Mouse (Mus musculus) large intestine, adult 2 months (tissue): Measurements from ENCODE around the gene Ankrd34a. TPM values are rescaled to one million over a fixed set of nuclear protein-coding genes. Genes with fewer than 3 reads are reported as not detected.

Experiments used
- DNase-seq: peaks from one replicate; pipeline ENCODE4 v3.0.0-alpha.2; 2012; ENCODE audit warnings: low read depth, low spot score
- WGBS: fragments of 180-500 bp; shearing (Covaris S2); methylation state at CpG from one replicate; pipeline ENCODE4 v1.1.7; 2018; 5-methylcytosine and 5-hydroxymethylcytosine counted together
- polyA plus RNA-seq: library from polyadenylated mRNA; depleted of rRNA; stranded (reverse); fragments of >200 nt; gene quantifications from 2 replicates; pipeline ENCODE4 v1.2.3, GENCODE M21; 2012

The Ankrd34a gene
- polyA plus RNA-seq, 1 experiment: 0.45 TPM

DNA sequence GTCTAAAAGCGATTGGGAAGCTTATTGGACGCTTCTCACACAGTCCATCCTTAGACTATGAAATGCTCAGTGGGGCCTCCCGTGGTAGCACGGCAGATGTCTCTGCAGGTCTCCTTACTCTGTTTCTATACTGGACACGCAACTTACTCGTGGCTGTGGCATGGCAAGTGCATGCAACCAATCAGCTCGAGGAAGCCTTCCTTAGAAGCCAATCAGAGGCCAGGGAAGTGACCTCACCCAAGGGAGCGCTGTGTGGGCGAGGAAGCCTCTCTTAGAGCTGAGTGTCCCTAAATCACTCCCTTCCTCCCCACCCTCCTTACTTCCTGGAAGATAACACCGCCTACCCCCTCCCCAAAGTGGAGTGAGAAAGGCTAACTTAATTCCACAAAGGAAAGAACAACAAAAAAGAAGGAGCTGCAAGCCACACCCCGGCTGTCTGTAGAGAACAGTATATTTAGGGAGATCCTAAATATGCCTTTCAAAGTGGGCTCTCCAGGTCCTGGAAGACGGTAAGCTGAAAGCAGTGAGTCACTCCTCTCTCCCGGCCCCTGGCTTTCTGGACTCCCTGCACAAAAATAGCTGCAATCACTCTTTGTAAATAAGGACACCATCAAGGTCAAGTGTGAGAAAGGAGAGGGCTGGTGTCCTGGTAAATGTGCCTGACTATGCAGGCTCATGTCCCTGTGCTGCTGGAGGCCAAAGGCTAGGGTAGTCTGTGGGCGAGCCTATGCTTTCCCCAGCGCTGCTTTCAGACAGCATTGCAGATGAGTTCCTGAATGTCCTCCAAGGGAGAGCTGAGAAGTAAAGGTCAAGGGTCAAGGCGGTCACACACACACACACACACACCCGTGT lies 19.5 kb upstream of the Ankrd34a start, which contains the start of gene Gm16253:
Gene Gm16253, plus strand, starts transcription at position 295 of the 852 bp plus-strand sequence.
- 3% methylated on average over 17 of the region's 17 CpGs for WGBS
- peak; percentile 99 for DNase-seq

DNA sequence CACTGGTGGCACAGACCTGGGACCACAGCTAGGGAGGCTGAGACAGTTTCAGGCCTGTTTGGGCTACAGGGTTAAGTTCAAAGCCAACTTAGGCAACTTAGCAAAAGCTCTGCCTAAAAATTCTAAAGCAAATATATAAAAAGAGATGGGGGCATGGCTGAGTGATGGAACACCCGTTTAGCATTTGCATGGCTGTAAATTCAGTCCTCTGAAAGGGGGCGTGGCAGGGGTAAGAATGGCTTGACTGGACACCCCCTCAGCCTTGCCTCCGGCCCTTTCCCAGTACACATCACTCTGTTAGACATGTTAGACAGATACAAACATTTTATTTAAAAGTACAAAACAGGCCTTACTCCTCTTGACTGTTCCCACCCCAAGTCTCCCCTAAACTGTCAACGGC lies 18.9 kb upstream of the Ankrd34a start:
- DNase-seq: no peak
- WGBS: 35% methylated on average over 4 of the region's 4 CpGs

DNA sequence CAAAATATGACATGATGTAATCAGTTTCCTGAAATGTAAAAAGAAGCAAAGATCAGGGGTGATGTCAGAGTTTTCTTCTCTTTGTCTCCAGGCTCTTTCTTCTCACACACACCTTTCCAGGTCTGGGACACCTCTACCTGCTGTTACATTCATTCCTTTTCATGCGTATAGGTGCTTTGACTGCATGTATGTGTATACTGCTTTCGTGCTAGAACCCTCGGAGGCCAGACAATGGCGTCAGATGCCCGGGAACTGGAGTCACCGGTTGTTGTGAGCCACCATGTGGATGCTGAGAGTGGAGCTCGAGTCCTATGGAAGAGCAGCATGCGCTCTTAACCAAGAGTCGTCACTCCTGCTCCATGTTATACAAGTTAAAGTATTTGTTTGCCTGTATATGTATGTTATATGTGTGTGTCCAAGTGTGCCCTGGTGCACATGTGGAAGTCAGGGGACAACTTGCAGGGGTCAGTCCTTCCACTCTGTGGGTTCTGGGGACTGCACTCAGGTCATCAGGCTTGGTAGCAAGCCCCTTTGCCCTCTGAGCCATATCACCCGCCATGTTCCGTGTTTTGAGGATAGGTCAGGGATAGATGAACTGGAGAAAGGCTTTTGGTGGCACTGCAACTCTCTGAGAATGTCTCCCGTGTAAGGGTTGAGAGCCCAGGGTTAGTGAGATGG lies 17.7 kb upstream of the Ankrd34a start:
- DNase-seq: no peak
- WGBS: 75% methylated on average over 12 of the region's 12 CpGs

DNA sequence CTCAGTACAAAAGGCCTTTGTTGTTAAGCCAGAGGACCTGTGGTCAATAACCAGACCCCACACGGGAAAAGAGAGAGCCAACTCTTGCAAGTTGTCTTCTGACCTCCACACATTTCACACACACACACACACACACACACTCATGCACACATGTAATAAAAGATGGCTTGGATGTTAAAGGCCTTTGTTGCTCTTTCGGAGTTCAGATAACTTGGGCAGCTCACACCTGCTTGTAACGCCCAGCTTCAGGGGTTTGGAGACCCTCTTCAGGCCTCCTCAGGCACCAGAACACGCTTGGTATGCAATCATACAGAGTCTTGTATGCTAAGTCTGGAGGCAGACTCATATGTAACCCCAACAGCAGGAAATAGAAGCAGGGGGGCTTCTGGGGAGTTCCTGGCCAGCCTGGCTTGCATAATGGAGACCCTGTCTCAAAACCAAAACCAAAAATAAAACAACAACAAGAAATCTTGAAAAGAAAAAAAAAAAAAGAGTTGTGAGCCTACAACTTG lies 17.1 kb upstream of the Ankrd34a start:
- DNase-seq: no peak
- 69% methylated on average over 4 of the region's 4 CpGs for WGBS

DNA sequence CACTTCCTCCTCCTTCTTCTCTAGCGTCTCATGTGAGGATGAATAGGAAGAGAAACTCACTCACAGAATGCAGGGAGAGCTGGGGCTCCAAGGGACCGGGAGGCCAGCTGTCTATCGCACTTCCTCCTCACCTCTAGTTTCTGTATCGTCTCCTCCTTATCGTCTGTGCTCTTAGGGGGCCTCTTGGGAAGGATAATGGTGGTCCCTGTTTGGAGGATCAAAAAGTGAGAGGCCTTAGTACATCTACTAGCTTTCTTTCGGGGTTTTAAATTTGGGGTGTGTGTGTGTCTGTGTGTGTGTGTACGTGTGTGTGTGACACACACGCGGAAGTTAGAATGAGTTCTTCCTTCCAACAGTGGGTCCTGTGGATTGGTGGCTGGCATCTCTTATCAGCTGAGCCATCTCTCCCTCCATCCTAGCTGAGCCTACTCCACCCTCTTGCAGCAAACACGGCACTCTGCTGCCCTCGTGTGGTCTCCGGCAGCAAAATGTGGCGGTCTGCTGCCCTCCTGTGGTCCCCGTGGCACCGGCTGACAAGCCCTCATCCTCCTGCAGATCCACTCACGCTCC lies 16.5 kb upstream of the Ankrd34a start:
- WGBS: 6% methylated on average over 16 of the region's 16 CpGs
- no peak for DNase-seq

DNA sequence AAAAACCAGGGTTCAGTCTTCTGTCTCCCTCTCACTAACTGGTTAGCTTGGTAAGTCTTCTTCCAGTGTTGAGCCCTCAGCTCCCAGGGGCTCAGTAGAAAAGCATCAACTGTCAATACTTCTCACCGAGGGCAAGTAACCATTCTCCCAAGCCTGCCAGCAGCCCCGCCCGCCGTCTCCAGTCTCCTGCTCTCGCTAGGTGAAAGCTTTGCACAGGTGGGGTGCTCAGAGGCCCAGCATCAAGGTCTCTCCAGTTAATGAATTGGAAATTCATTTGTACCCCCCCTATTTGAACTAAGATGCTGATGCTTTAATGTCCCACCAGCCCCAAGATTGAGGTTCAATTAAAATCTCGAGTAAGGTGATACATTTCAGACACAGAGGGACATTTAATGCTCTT lies 15.3 kb upstream of the Ankrd34a start:
- 60% methylated on average over 6 of the region's 6 CpGs for WGBS

DNA sequence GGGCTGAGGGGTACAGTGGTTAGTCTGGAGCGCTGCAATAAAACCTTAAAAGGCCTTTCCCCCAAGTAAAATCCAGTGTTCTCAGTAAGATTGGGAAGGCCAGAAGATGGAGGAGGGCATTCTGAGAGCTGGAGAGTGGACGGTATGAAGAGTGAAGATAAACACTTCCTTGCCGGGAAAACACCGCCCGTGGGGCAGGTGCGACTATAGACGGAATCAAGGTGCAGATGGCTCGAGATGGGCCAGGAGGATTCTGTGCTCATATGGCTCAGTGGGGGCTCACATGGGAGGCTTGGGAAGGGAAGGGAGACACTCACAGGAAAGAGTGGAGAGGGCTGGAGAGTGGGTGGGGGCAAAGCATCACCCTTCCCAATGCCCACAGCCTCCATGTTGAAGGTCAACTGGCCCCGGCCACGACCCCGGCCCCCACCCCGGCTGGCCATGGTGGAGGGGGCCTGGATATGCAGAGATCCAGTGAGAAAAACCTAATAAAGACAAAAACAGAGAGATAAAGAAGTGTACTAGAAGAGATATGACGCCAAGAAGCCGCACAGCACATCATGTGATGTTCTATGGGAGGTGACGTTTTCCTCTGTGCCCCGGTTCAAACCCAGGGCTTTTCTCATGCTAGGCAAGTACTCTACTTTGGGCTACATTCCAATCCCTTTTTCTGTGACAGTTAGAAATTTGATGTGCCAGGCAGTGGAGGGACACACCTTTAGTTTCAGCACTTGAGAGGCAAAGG lies 14.5 kb upstream of the Ankrd34a start:
- no peak for DNase-seq
- WGBS: 81% methylated on average over 16 of the region's 16 CpGs

More for the DNA sequence above, 15.3 kb upstream of the Ankrd34a start:
- DNase-seq: no peak

DNA sequence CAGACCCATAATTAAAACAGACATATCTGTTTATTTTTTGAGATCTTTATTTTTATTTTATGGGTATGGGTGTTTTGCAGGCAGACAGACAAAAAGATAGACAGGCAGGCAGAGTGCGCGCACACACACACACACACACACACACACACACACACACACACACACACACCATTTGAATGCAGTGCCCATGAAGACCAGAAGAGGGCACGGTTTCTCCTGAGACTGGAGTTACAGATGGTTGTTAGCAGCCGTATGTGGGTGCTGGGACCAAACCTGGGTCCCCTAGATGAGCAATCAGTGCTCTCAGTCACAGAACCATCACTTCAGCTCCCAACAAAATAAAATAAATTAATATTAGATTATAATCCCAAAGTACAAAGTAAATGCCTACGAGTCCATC lies 13.1 kb upstream of the Ankrd34a start:
- 95% methylated on average over 5 of the region's 5 CpGs for WGBS
- no peak for DNase-seq

DNA sequence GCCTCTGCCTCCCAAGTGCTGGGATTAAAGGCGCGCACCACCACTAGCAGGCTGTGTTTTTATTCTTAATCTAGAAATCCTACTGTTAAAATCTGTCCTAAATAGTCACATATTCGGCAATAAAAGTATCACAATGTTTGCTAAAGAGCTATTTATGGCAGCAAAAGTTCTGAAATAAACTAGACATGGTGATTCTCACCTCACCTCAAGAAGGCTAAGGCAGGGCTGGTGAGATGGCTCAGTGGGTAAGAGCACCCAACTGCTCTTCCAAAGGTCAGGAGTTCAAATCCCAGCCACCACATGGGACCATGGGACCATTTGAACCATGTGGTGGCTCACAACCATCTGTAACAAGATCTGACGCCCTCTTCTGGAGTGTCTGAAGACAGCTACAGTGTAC lies 5.8 kb upstream of the Ankrd34a start:
- no peak for DNase-seq
- 76% methylated on average over 4 of the region's 4 CpGs for WGBS

DNA sequence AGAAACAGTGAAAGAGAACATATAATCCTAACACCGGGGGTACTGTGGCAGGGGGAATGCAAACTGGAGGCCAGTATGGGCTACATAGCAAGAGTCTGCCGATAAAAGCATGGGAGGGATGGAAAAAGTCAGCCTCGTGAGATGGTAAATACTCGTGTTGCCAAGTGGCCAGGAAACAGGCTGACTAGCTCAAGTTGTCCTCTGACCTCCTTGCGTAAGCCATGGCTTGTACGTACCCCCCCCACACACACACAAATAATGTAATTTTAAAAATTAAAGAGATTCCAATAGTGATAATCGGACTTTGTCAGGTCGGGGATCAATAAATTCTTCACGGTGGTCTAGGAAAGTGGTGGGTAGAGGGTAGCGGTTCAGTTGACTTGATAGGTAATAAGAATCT lies 3.1 kb upstream of the Ankrd34a start:
- WGBS: under 1% methylated on average over 10 of the region's 10 CpGs
- no peak for DNase-seq

DNA sequence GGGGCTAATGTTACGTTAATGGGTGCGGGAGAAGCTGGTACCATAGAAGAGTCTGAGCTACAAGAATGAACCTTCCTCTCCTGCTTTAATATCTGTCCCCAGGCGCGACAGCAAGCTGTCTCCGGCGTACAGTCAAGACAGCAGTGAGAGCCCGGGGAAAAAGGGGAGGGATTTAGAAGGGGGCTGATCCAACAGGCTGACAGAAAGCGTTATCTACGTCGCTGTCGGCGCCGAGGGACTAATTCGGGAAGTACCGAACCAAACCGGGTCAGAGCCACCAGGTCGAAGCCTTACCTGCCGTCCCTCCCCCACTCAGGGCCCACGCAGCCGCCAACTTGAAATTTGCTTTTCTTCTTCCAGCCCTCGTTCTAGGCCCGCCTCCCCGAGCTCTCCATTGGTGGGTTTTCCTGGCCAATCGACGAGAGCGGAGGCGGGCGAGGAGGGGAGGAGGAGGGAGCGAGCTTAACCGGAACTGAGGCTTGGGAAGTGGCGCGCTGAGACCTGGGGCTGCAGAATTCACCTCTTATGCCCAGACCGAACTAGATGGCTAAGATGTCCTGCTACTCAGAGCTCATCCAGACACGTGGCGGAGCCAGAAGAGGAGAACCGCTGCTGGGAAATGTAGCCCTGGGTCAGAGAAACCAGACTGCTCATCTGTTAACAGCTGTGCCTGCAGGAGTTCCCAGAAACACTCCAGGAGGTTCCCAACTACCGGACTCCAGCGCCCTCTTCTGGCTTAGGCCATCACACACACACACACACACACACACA lies 2.5 kb upstream of the Ankrd34a start, which contains the start of gene Polr3gl:
Gene Polr3gl, minus strand, starts transcription at position 392 of the 771 bp plus-strand sequence.
- no peak for DNase-seq
- WGBS: under 1% methylated on average over 36 of the region's 38 CpGs

DNA sequence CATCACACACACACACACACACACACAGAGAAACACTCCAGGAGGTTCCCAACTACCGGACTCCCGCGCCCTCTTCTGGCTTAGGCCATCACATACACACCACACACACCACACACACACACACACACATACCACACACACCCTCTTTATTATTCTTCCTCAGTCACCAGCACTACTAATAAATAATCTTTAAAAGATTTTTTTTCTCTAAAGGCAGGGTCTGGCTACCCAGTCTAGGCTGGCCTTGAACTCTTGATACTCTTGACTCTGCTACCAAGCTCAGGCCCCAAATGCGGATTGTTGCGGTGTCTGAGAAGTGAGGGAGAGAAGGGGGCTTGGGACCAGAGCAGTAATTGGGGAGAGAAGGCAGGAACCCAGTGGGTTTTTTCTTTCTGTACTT lies 1.6 kb upstream of the Ankrd34a start:
- 80% methylated on average over 5 of the region's 5 CpGs for WGBS

DNA sequence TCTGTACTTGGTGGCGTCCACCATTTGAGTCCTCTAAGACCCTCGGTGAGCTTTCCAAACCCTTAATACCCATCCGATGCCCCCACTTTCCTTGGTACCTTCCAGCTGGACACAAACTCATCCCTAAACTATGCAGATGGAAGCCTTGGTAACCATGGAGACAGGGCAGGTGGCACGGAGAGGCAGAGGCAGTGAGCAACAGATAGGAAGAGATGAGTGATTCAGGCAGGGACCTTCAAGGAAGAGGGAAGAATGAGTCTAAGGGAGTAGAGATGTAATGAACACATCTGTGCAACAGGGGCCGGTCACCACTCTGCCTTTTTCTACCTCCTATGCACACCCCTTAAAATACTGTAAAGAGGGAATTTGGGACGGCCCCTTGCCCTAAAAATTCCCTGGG lies 775 bp upstream of the Ankrd34a start:
- WGBS: 36% methylated on average over 6 of the region's 6 CpGs
- DNase-seq: no peak

More for the DNA sequence above, 1.6 kb upstream of the Ankrd34a start:
- no peak for DNase-seq

DNA sequence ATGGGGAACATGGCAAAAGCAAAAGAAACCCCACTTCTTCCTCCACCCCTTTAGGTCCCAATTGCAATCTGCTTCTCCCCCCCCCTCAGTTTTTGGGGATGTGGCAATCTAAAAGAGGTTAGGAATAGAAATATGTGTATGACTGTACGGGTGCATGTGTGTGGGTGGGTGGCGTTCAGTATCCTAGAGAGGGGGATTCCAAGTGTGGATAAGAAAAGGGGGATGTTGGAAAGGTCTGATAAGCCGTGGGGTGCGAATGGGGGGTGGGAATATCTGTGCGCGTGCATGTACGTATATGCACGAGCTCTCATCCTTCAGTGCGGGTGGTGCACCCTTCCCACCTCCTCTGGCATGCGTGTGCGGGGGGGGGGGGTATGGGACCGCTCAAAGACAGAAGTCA lies 419 bp downstream of the Ankrd34a start:
- 3% methylated on average over 10 of the region's 12 CpGs for WGBS
- DNase-seq: no peak

DNA sequence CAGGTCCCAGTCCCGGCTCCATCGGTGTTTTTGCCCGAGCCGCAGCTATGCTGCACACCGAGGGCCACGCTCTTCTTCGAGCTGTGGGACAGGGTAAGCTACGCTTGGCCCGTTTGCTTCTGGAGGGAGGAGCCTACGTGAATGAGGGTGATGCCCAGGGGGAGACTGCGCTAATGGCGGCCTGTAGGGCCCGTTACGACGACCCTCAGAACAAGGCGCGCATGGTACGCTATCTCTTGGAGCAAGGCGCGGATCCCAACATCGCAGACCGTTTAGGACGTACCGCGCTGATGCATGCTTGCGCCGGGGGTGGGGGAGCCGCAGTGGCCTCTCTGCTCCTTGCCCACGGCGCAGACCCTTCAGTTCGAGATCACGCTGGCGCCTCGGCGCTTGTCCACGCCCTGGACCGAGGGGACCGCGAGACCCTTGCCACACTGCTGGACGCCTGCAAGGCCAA lies 1.0 kb downstream of the Ankrd34a start:
- DNase-seq: no peak
- WGBS: under 1% methylated on average over 40 of the region's 40 CpGs

DNA sequence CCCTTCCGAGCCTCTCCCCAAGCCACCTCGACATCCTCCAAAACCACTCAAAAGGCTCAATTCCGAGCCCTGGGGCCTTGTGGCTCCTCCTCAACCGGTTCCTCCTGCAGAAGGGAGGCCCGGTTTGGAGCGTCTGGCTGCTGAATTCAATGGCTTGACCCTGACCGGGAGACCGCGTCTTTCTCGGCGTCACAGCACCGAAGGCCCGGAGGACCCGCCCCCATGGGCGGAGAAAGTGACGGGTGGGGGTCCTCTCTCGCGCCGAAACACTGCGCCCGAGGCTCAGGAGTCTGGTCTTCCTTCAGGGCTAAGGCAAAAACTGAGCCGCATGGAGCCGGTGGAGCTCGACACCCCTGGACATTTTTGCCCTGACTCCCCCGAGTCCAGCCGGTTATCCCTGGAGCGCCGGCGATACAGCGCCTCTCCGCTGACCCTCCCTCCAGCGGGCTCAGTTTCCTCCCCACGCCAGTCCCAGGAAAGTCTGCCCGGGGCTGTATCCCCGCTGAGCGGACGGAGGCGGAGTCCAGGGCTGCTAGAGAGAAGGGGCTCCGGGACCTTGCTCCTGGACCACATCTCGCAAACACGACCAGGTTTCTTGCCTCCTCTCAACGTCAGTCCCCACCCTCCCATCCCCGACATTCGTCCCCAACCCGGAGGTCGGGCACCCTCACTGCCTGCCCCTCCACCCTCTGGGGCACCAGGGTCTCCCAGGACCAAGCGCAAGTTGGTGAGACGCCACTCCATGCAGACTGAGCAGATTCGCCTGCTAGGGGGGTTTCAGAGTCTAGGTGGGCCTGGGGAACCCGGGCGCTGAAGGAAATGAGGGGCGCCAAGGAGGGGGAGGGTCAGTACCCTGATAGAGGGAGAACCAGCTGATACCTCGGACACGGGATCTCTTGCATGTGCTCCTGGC lies 2.0 kb downstream of the Ankrd34a start:
- DNase-seq: no peak
- WGBS: 6% methylated on average over 54 of the region's 54 CpGs

DNA sequence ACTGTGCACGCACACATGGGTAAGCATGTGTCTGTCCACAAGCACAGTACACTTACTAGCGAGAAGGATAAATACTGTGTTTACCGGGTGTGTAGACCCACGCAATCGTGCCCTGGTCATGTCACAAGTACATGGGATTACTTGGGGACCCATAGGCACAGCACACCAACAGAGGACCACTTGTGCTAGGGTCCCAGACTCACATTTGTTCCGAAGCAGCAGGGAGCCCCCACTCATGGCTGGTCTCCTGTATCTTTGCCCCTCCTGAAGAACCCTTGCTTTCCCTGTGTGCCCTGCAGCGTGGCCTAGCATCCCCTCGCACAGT lies 2.6 kb downstream of the Ankrd34a start:
- whole genome bisulfite sequencing: 59% methylated on average over 8 of the region's 8 CpGs
- no peak for DNase-seq

DNA sequence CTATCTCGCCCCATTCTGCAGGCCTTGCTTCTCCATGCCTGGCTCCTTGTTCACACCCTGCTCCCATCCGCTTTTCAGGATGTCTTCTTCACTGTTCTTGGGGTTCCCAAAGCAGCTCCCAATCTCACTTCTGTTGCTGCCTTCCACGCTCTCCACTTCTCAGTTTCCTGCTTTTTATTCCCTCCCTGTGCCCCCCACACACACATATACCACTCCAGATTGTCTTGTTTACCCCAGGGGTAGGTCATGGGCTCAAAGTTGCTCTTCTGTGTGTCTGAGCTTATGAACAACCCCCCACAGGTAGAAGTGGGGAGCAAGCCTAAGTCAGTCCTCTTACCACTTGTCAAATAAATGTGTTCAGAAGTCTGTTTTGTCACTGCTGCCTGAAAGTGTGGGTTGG lies 3.0 kb downstream of the Ankrd34a start:
- no peak for DNase-seq
- WGBS: 88% methylated on average over 3 of the region's 3 CpGs
